Mouse (Mus musculus): ENCODE measurements around the gene Ccdc155. TPM values are rescaled to one million over a fixed set of nuclear protein-coding genes. Genes with fewer than 3 reads are reported as not detected.
"Not testable (repeated sequence)": the region's sequence is repeated elsewhere in the genome, so short reads cannot be mapped to it uniquely, and the experiment has no call there.

Ccdc155 gene
- total RNA-seq, 2 experiments from 2014 or later = 2.1 to 2.6 TPM

GRCm38 (mm10) chr7:45193406-45193805 lies 11.3 kb downstream of the Ccdc155 start:
- intact Hi-C loops (cut with DNase I; ENCODE audit: low total_unique reads) = no loop called here
- peak; percentile 40 for DNase-seq

GRCm38 (mm10) chr7:45192585-45193310 lies 11.9 kb downstream of the Ccdc155 start:
- intact Hi-C loops (cut with DNase I; ENCODE audit: low total_unique reads) = no loop called here
- DNase-seq = no peak

GRCm38 (mm10) chr7:45191803-45192363 lies 12.8 kb downstream of the Ccdc155 start:
- peak; percentile 73 for DNase-seq
- intact Hi-C loops (cut with DNase I; ENCODE audit: low total_unique reads) = no loop called here

GRCm38 (mm10) chr7:45191161-45191560 lies 13.5 kb downstream of the Ccdc155 start:
- intact Hi-C loops (cut with DNase I; ENCODE audit: low total_unique reads) = no loop called here
- DNase-seq = peak; percentile 2

GRCm38 (mm10) chr7:45190186-45190585 lies 14.5 kb downstream of the Ccdc155 start:
- intact Hi-C loops (cut with DNase I; ENCODE audit: low total_unique reads) = no loop called here
- no peak for DNase-seq

GRCm38 (mm10) chr7:45189600-45189999 lies 15.1 kb downstream of the Ccdc155 start:
- intact Hi-C loops (cut with DNase I; ENCODE audit: low total_unique reads) = no loop called here
- no peak for DNase-seq

GRCm38 (mm10) chr7:45185921-45186320 lies 18.8 kb downstream of the Ccdc155 start:
- DNase-seq = no peak
- intact Hi-C loops (cut with DNase I; ENCODE audit: low total_unique reads) = no loop called here

GRCm38 (mm10) chr7:45183672-45184071 lies 21.0 kb downstream of the Ccdc155 start:
- intact Hi-C loops (cut with DNase I; ENCODE audit: low total_unique reads) = no loop called here
- no peak for DNase-seq

- DNase-seq = peak; percentile 55
- intact Hi-C loops (cut with DNase I; ENCODE audit: low total_unique reads) = no loop called here
Observed at GRCm38 (mm10) chr7:45182606-45183005, 22.1 kb downstream of the Ccdc155 start.

- peak; percentile 87 for DNase-seq
- intact Hi-C loops (cut with DNase I; ENCODE audit: low total_unique reads) = no loop called here
Observed at GRCm38 (mm10) chr7:45182199-45182601, 22.5 kb downstream of the Ccdc155 start.

- intact Hi-C loops (cut with DNase I; ENCODE audit: low total_unique reads) = no loop called here
- DNase-seq = no peak
Observed at GRCm38 (mm10) chr7:45181540-45181939, 23.2 kb downstream of the Ccdc155 start.

- intact Hi-C loops (cut with DNase I; ENCODE audit: low total_unique reads) = no loop called here
- no peak for DNase-seq
Observed at GRCm38 (mm10) chr7:45180896-45181477, 23.7 kb downstream of the Ccdc155 start, which contains the start of gene Pth2. Pth2 (plus strand) TSS chr7:45180995.

- no peak for DNase-seq
- intact Hi-C loops (cut with DNase I; ENCODE audit: low total_unique reads) = no loop called here
Observed at GRCm38 (mm10) chr7:45179469-45179868, 25.2 kb downstream of the Ccdc155 start, which contains the start of gene Gfy. Gfy (minus strand) TSS chr7:45179569.

- intact Hi-C loops (cut with DNase I; ENCODE audit: low total_unique reads) = no loop called here
- no peak for DNase-seq
Observed at GRCm38 (mm10) chr7:45178550-45178949, 26.1 kb downstream of the Ccdc155 start.

GRCm38 (mm10) chr7:45176356-45176755 lies 28.3 kb downstream of the Ccdc155 start:
- DNase-seq = no peak
- intact Hi-C loops (cut with DNase I; ENCODE audit: low total_unique reads) = no loop called here

GRCm38 (mm10) chr7:45175929-45176328 lies 28.8 kb downstream of the Ccdc155 start:
- intact Hi-C loops (cut with DNase I; ENCODE audit: low total_unique reads) = no loop called here
- DNase-seq = no peak

GRCm38 (mm10) chr7:45175398-45175797 lies 29.3 kb downstream of the Ccdc155 start:
- intact Hi-C loops (cut with DNase I; ENCODE audit: low total_unique reads) = no loop called here

GRCm38 (mm10) chr7:45174567-45175280 lies 30.0 kb downstream of the Ccdc155 start:
- no peak for DNase-seq
- intact Hi-C loops (cut with DNase I; ENCODE audit: low total_unique reads) = no loop called here

More at GRCm38 (mm10) chr7:45175398-45175797, 29.3 kb downstream of the Ccdc155 start:
- DNase-seq = no peak

- DNase-seq; intact Hi-C loops (cut with DNase I; ENCODE audit: low total_unique reads): not testable (repeated sequence)
Observed at GRCm38 (mm10) chr7:45173772-45174171, 30.9 kb downstream of the Ccdc155 start.

GRCm38 (mm10) chr7:45172974-45173373 lies 31.7 kb downstream of the Ccdc155 start:
- intact Hi-C loops (cut with DNase I; ENCODE audit: low total_unique reads) = no loop called here
- no peak for DNase-seq

All from gastrocnemius, postnatal 14 days (tissue).